Mouse (Mus musculus) heart, postnatal 36 days (tissue): Measurements from ENCODE around the gene Setdb1. TPM values are rescaled to one million over a fixed set of nuclear protein-coding genes. Genes with fewer than 3 reads are reported as not detected.

Experiments used
- DNase-seq, 2 experiments: peaks; one replicate each; pipeline ENCODE4 v3.0.0; 2021 to 2022
- intact Hi-C: fragments of 180-260 bp; cut with DNase I; formaldehyde crosslinking; loops from one replicate; pipeline ENCODE4 v1.15.1; 2025
- total RNA-seq, 2 experiments: library from RNA; stranded (reverse); gene quantifications; 2 replicates each; pipeline ENCODE4 v1.2.3; 2021

Gene Setdb1
- total RNA-seq, 2 experiments from 2014 or later: 12.6 to 13.8 TPM

DNA sequence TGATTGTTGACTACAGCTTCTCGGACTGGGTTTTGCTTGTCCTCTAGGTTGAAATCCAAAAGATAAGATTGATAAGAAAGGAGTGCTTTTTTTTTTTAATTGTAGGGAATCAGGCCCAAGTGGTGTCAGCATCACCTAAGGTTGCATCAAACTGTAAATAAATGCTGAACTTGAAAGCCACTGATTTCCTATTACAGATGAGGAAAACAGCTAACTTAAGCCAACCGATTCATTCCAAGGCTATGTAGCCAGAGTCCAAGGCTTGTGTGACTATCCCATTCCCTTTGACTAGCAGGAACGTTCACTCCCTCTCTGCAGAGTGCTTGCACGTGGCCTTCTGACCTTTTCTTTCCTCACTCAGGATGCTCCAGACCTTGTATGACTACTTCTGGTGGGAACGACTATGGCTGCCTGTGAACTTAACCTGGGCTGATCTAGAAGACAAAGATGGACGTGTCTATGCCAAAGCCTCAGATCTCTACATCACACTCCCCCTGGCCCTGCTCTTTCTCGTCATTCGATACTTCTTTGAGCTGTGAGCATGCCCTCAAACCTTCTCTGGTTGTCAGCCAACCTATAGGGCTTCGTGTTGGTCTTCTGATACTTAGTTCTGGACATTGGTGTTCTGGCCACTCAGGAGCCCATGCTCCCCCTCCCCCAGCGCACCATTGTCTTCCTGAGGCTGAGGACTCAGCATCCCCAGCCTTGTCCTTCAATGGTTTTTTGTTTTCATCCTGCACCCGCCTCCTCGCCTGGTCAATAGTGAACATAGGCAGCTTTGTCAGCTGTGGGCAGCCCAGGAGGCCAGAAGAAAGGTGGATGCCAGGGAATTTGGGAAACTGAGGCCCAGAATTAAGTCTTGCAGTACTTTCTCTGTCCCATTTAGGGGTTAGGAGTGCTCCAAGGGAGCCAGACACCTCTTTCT lies 37.0 kb downstream of the Setdb1 start:
- intact Hi-C loops: loop anchor here (5.0 kb wide), 1 partner anchor 93 kb away; the partner anchor contains the start of gene Cdc42se1
- DNase-seq: no peak

DNA sequence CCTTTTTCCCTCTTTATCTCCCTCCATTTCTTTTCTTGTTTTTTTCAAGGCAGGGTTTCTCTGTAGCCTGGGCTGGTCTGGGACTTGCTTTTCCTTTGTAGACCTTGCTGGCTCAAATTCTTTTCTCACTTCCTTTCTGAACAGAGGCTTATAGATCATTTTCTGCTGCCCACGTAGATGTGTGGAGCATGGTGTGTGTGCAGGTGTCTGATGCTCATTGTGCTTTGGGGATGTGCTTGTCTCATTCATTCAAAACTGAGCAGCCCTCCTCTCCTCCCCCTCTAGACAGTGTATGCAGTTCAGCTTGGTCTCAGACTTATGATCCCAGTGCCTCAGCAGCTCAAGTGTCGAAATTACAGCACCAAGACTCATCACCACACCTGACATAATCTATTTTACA lies 37.9 kb downstream of the Setdb1 start:
- intact Hi-C loops: loop anchor here (5.0 kb wide), 1 partner anchor 92 kb away; the partner anchor contains the start of gene Cdc42se1
- no peak for DNase-seq

GRCm38 (mm10) chr3:95318548-95318947 lies 38.5 kb downstream of the Setdb1 start:
- peak; percentile 47 to 62 for DNase-seq
- intact Hi-C loops: loop anchor here (5.0 kb wide), 1 partner anchor 91 kb away; the partner anchor contains the start of gene Cdc42se1

DNA sequence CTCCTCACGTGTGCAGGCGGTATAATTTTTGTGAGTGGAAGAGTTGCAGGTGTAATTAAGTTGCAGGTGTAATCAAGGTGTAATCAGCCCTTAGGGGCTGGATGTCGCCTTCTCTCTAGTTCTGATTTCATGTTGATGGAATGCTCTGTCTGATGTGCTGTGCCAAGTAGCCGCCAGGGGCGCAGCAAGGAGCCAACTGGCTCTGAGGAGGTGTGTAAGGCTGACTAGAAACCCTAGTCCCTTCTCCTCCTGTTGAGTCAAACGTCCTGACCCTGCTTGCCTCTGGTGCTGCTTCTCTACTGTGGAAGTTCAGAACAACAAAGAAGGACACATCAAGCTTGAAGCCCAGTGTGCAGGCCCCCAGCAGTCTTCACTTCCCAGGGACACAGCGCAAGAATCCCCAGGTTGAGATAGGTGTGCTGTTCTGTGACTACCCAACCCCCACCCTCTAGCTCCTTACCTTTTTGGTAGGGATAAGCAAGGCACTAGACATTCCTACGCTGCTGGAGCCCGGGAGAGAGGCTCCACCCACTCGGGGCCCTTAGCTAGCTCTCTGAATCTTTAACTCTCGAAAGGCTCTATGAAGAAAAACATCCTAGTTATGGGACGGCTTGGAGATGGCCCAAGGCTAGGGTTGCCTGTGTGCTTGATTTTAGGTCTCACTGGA lies 39.5 kb downstream of the Setdb1 start:
- intact Hi-C loops: loop anchor here (5.0 kb wide), 1 partner anchor 90 kb away; the partner anchor contains the start of gene Cdc42se1
- DNase-seq: peak; percentile 37 to 62

DNA sequence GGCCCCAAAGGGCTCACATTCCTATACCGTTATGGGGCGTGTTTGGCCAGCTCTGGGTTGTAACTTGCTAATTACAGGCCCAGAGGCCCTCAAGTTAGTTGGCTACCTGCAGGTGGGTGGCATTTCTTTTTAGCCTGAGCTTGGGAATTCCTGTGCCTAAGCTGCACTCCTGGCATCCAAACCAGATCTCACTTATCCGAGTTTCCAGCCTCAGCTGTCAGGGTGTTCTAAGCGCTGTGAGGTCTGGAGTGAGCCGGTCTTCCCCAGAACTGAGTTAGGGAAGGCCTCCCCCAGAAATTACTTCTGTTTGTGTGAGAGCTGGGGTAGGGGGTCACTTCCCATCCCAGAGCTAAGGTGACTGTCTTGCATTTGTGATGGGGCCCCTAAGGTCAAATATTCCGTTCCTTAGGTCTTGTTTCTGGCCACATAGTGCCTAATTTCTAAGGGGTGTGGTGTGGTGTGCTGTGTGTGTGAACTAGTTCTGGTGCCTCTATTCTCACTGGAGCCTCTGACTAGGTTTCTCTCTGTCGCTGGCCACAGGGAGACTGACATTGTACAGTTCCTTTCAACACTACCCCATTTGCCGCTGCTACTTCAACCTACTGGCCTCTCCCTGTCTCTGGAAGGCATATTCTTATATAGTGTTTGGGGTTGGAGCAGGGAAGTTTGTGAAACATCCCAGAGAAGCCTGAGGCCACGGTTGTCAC lies 41.0 kb downstream of the Setdb1 start:
- intact Hi-C loops: loop anchor here (2.0 to 5.0 kb wide), 2 partner anchors 31 to 89 kb away; partner anchors contain the start of gene Cdc42se1
- DNase-seq: no peak

DNA sequence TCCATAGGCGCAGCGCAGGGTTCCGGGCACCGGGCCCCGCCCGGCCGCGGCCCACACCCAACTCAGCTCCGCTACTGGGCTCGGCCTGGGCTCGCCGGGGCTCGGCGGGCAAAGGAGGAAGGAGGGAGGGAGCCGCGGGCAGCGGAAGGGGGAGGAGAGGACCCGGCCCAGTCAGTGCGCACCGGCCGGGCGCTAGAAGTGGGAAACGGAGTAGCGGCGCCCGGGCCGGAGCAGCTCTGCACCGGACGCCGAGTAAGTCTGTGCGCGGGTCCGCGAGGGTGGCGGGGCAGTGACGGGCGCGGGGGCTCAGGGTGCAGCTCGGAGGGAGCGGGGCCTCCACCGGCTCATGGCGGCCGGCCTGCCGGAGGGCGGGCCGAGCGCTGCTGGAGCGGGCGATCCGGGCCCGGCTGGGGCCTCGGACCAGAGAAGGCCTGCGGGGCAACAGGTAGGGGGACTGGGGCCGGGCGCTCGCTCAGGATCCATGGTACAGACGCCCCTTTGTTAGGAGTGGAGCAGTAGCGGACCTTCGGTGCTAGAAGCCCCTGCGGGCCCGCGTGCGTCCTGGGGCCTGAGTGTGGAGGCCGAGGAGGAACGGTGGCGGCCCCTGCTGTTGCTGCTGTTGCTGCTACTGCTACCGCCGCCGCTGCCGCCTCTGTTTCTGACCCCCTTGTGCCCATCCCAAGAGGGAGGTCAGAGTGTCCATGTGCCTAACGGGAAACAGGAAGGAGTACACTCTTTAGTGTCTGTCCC lies 41.7 kb downstream of the Setdb1 start:
- intact Hi-C loops: loop anchor here (2.0 to 5.0 kb wide), 2 partner anchors 30 to 88 kb away; partner anchors contain the start of gene Cdc42se1
- DNase-seq: peak; percentile 91 to 95

GRCm38 (mm10) chr3:95314486-95315093 lies 42.4 kb downstream of the Setdb1 start, which contains the start of gene Cers2:
Gene Cers2, plus strand, starts transcription at chr3:95314791.
- DNase-seq: no peak
- intact Hi-C loops: loop anchor here (2.0 to 5.0 kb wide), 4 partner anchors 30 to 138 kb away; partner anchors contain the start of gene Cdc42se1

GRCm38 (mm10) chr3:95314075-95314474 lies 42.9 kb downstream of the Setdb1 start:
- intact Hi-C loops: loop anchor here (2.0 to 5.0 kb wide), 3 partner anchors 29 to 138 kb away; no protein-coding TSS in a partner anchor
- no peak for DNase-seq

GRCm38 (mm10) chr3:95313476-95313875 lies 43.5 kb downstream of the Setdb1 start:
- DNase-seq: no peak
- intact Hi-C loops: loop anchor here (5.0 kb wide), 2 partner anchors 79 to 139 kb away; no protein-coding TSS in a partner anchor

- no peak for DNase-seq
- intact Hi-C loops: loop anchor here (5.0 kb wide), 2 partner anchors 80 to 140 kb away; no protein-coding TSS in a partner anchor
Observed at GRCm38 (mm10) chr3:95312623-95313022, 44.4 kb downstream of the Setdb1 start.

DNA sequence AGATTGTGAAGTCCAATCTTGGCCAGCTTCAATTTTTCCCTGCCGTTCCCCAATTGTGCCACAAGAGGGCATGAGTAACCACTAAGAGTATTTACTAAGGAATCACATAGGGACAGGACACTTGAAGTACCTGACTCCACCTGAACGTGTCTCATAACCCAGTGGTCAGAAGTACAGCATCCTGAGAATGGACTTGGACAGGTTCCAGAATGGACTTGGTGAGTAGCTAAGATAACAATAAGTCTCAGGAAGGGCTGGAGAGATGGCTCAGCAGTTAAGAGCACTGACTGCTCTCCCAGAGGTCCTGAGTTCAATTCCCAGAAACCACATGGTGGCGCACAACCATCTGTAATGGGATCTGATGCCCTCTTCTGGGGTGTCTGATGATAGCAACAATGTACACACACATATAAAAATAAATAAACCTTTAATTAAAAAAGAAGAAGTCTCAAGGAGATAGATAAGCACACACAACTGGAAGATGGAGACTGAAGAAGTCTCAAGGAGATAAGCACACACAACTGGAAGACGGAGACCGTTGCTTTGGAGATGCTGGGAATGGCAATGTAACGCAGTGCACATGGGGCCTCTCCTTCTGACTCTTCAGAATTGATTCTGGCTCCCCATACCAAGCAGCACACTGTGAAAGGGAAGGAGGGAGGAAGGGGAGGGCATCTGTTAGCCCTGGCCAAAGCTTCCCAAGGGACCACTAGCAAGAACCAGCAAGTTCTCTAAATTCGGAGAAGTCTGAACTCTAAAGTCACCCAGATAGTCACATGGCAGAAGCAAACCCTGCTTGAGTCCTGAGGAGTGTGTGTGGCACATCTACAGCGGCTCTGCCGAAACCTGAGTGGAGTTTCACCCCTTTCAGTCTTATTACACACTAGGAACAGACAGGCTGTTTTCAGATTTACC lies 45.8 kb downstream of the Setdb1 start:
- intact Hi-C loops: loop anchor here (5.0 kb wide), 2 partner anchors 81 to 141 kb away; no protein-coding TSS in a partner anchor
- peak; percentile 72 to 75 for DNase-seq

GRCm38 (mm10) chr3:95310496-95310895 lies 46.5 kb downstream of the Setdb1 start:
- DNase-seq: no peak
- intact Hi-C loops: loop anchor here (5.0 kb wide), 2 partner anchors 82 to 142 kb away; no protein-coding TSS in a partner anchor

GRCm38 (mm10) chr3:95307100-95307499 lies 49.9 kb downstream of the Setdb1 start, which contains the start of gene Anxa9:
Gene Anxa9, minus strand, starts transcription at chr3:95307176.
- DNase-seq: no peak
- intact Hi-C loops: no loop called here

DNA sequence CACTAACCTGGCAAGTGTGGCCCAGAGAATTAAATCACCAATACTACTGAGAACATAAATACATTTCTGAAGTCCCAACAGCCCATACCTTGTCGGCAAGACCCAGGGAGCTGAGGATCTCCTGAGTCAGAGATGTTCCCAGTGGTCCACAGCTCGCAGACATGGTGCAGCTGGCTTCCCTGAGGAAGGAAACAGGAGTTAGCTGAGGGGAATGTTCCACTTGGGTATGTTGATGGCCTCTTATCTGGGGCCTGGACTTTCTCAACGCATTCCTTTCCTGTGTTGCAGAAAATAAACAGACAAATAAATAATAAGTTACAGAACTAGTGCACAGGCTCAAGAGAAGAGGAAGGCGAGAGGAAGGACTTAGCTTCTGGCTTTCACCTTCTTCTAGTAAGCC lies 50.8 kb downstream of the Setdb1 start:
- DNase-seq: no peak
- intact Hi-C loops: no loop called here

- intact Hi-C loops: no loop called here
- no peak for DNase-seq
Observed at GRCm38 (mm10) chr3:95301204-95301796, 55.7 kb downstream of the Setdb1 start.

DNA sequence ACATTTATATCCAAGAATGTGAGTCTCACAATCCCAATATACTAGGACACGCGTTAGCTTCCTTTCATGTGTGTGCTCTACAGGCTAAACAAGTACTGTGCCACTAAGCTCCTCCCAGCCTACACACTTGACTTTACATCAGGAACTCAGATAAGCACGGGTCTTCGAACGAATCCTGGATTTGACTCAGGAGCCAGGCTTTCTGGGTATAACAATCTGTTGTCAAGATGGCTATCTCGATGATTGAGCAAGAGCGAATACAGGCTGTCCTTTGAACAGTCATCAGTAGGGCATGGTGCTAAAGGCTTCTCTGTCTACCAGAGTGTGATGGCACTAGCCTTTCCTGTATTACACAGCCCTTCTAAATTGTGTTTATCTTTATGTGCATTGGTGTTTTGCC lies 59.0 kb downstream of the Setdb1 start:
- intact Hi-C loops: no loop called here
- no peak for DNase-seq

DNA sequence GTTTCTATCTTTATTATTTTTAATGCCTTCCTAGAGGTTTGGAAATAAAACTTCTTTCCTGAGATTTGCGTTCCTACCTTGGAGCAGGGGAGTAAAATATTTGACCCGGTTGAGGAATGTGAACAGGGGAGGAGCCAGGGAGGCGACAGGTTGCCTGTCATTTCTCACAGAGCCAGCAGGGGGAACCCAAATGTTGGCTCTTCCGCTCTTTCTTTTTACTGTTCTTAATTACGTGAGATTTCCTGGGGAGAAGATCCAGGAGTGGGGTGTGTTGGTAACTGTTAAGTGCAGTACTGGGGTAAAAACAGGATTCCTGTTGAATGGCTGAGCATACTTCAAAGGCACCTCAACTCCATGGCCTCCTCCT lies 60.9 kb downstream of the Setdb1 start:
- DNase-seq: peak in 1 of 2 experiments; percentile 37

More for the DNA sequence above, 60.9 kb downstream of the Setdb1 start:
- intact Hi-C loops: no loop called here
